Mouse (Mus musculus): ENCODE measurements around the gene Cyb5r3. TPM values are rescaled to one million over a fixed set of nuclear protein-coding genes. Genes with fewer than 3 reads are reported as not detected.
"Not testable (repeated sequence)": the region's sequence is repeated elsewhere in the genome, so short reads cannot be mapped to it uniquely, and the experiment has no call there.

Cyb5r3 gene
- total RNA-seq, 2 experiments from 2014 or later: 71.2 to 71.5 TPM

- no peak for DNase-seq (ENCODE audit: low spot score in 2 of 2)
These were observed 21.7 kb downstream of the Cyb5r3 start for GRCm38 (mm10) chr15:83150694-83151093.

GRCm38 (mm10) chr15:83150073-83150442 lies 22.3 kb downstream of the Cyb5r3 start:
- no peak for DNase-seq (ENCODE audit: low spot score in 2 of 2)

- DNase-seq (ENCODE audit: low spot score in 2 of 2): peak; percentile 97 to 99
These were observed 23.0 kb downstream of the Cyb5r3 start, which contains the start of gene Poldip3 for GRCm38 (mm10) chr15:83149196-83150072. TSS of gene Poldip3 (minus strand) at chr15:83149384.

- no peak for DNase-seq (ENCODE audit: low spot score in 2 of 2)
These were observed 23.6 kb downstream of the Cyb5r3 start for GRCm38 (mm10) chr15:83148801-83149195.

- no peak for DNase-seq (ENCODE audit: low spot score in 2 of 2)
These were observed 24.0 kb downstream of the Cyb5r3 start for GRCm38 (mm10) chr15:83148395-83148794.

- no peak for DNase-seq (ENCODE audit: low spot score in 2 of 2)
These were observed 26.9 kb downstream of the Cyb5r3 start for GRCm38 (mm10) chr15:83145541-83145940.

- peak in 1 of 2 experiments; percentile 48 for DNase-seq (ENCODE audit: low spot score in 2 of 2)
These were observed 29.5 kb downstream of the Cyb5r3 start for GRCm38 (mm10) chr15:83142861-83143260.

GRCm38 (mm10) chr15:83135654-83136053 lies 36.7 kb downstream of the Cyb5r3 start:
- DNase-seq (ENCODE audit: low spot score in 2 of 2): no peak

GRCm38 (mm10) chr15:83134671-83135070 lies 37.7 kb downstream of the Cyb5r3 start:
- no peak for DNase-seq (ENCODE audit: low spot score in 2 of 2)

- DNase-seq (ENCODE audit: low spot score in 2 of 2): no peak
These were observed 42.7 kb downstream of the Cyb5r3 start for GRCm38 (mm10) chr15:83129530-83130231.

- not testable (repeated sequence) for DNase-seq (ENCODE audit: low spot score in 2 of 2)
These were observed 45.4 kb downstream of the Cyb5r3 start for GRCm38 (mm10) chr15:83127037-83127436.

- no peak for DNase-seq (ENCODE audit: low spot score in 2 of 2)
These were observed 45.8 kb downstream of the Cyb5r3 start for GRCm38 (mm10) chr15:83126582-83126981.

GRCm38 (mm10) chr15:83124625-83125024 lies 47.8 kb downstream of the Cyb5r3 start:
- DNase-seq (ENCODE audit: low spot score in 2 of 2): no peak

GRCm38 (mm10) chr15:83122566-83123145 lies 49.7 kb downstream of the Cyb5r3 start, which contains the start of gene Rrp7a:
TSS of gene Rrp7a (minus strand) at chr15:83122801.
- peak; percentile 92 to 95 for DNase-seq (ENCODE audit: low spot score in 2 of 2)

- DNase-seq (ENCODE audit: low spot score in 2 of 2): peak; percentile 43 to 80
These were observed 50.5 kb downstream of the Cyb5r3 start for GRCm38 (mm10) chr15:83121709-83122565.

GRCm38 (mm10) chr15:83118360-83118759 lies 54.0 kb downstream of the Cyb5r3 start:
- peak; percentile 56 to 78 for DNase-seq (ENCODE audit: low spot score in 2 of 2)

- no peak for DNase-seq (ENCODE audit: low spot score in 2 of 2)
These were observed 57.3 kb downstream of the Cyb5r3 start for GRCm38 (mm10) chr15:83115071-83115470.

- DNase-seq (ENCODE audit: low spot score in 2 of 2): no peak
These were observed 58.3 kb downstream of the Cyb5r3 start for GRCm38 (mm10) chr15:83114106-83114505.

- DNase-seq (ENCODE audit: low spot score in 2 of 2): peak; percentile 48 to 74
These were observed 59.5 kb downstream of the Cyb5r3 start for GRCm38 (mm10) chr15:83112898-83113297.

- DNase-seq (ENCODE audit: low spot score in 2 of 2): no peak
These were observed 60.5 kb downstream of the Cyb5r3 start for GRCm38 (mm10) chr15:83111874-83112273.

GRCm38 (mm10) chr15:83111290-83111689 lies 61.1 kb downstream of the Cyb5r3 start:
- no peak for DNase-seq (ENCODE audit: low spot score in 2 of 2)

All from layer of hippocampus, adult 18-20 months (tissue).